Mouse (Mus musculus): ENCODE results near the gene Des.

DNA sequence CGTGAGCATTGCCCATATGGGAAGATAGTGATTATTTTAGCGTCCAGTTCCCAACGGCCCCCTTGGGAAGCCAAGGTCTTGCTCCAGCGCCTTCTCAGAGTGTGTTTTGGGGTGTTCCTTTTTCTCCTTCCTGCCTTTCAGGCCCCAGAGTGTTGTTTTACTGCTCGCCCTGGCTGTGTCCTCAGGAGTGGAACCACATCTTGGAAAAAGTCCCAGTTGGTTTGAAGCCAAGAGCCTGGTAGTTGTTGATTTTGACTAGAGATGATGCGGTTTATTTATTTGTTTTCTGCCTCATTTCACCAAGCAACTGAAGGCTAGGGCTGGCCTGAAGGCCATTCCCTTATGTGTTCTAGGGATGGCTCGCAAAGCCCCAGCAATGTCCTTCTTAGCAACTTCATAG, 2.9 kb upstream of the Des start:
- no peak for TF ChIP-seq GATA1 (IDR thresholded peaks at IDR 0.05; ENCODE audit: borderline replicate concordance, low read length)
- TF ChIP-seq FLI1 (IDR thresholded peaks at IDR 0.05; ENCODE audit: low read length) = no peak

All from megakaryocyte, embryonic 14.5 days (primary cell).